Mouse (Mus musculus) right cerebral cortex, postnatal 4 days (tissue): ENCODE data around the gene Syt1.
A peak's percentile ranks its signal among the peaks of the same experiment; 100 is the strongest.

Source experiments
- DNase-seq: peaks from one replicate; pipeline ENCODE4 v3.0.0-alpha.2; 2022

Syt1 gene

DNA sequence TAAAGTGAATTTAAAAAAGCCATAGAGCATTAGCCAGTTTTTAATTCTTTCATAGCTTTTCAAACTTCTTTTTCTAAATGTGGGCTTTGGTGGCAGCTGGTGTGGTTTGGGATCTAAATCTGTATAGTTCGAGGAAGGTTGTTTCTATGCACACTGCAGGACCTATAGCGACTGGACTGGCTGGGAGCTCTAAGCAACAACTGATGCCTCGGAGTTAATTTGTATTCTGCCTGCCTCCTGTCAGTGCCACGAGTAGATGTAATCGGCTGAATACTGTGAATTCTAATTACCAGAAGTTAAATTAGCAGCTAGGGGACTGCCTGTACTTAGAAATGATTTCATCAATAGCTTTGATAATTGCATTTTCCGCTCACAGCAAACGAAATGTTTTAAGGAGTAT, 374.7 kb downstream of the Syt1 start:
- DNase-seq, result no peak

DNA sequence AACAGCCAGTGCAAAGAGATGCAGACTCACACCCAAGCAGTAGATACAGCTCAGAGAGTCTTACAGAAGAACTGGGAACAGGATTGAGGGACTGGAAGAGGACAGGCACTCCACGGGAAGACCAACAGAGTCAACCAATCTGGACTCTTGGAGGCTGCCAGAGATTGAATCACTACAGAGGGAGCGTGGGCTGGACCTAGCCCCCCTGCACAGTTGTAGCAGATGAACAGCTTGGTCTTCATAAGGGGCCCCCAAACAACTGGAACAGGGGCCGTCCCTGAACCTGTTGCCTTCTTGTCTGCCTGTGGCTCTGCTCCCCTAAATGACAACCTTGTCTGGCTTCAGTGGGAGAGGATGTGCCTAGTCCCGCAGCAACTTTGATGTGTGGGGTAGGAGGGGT, 375.2 kb downstream of the Syt1 start:
- no peak for DNase-seq

DNA sequence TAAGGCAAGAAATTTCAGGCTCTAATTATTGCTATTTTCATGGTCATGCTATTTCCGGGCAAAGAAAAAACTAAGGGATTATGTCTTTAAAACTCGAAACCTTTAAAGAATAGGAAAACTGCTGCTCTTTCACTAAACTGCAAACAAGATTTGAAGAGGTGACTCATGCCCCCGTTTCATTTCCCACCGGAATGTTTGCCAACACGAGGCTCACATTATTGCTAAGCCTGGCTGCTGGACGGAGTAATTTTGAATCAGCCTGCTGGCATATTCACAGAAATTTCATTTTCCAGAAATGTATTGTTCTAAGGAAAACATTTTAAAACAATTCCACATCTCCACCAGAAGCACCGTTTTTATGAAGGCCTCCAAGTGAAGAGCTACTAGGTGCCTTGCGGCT, 379.9 kb downstream of the Syt1 start:
- DNase-seq, result no peak

DNA sequence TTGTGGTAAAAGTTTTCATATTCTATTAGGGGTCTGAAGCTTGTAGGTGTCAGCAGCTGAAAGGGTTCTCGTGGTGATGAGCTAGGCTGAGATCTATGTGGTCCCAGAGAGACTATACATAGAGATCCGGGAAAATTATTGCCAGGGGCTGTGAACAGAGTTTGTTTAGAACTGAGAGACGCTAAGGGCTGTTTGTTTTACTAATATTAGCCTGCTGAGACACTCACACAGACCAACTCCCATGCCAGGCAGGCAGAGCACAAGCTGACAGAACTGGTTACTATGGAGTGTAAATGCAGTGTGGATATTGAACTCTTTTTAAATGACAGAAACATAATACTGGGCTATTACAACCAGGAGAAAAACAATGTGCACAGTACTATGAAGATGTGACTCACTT, 384.4 kb downstream of the Syt1 start:
- no peak for DNase-seq

- DNase-seq, result no peak
Measured at GRCm38 (mm10) chr10:108623002-108623401, 387.8 kb downstream of the Syt1 start.

GRCm38 (mm10) chr10:108619861-108620260, 390.9 kb downstream of the Syt1 start:
- no peak for DNase-seq

GRCm38 (mm10) chr10:108619217-108619616, 391.6 kb downstream of the Syt1 start:
- no peak for DNase-seq

DNA sequence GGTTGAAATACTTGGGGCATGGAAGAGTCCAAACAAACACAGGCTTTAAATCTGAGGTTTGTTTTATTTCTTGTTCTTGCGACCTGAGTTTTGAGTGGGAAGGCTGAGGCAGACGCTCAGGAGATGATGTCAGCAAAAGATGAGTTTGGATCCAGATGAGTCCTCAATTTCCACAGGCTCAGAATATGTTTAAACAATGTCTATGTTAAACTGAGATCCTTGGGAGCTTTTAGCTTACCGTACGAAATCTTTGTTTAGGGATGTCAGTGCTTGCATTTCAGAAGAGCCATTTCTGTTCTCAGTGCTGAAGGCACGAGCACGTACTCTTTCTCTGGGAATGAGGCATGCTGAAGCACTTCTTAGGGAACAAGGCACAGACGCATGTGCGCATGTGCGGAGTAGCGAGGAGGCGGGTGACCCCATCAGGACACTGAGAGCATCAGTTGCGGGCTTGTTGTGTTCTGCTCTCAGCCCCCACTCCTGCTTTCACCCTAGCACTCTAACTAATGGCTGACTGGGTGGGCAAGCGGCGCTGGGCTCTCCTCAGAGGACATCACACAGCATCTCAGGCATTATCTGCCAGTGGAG, 400.6 kb downstream of the Syt1 start:
- no peak for DNase-seq

DNA sequence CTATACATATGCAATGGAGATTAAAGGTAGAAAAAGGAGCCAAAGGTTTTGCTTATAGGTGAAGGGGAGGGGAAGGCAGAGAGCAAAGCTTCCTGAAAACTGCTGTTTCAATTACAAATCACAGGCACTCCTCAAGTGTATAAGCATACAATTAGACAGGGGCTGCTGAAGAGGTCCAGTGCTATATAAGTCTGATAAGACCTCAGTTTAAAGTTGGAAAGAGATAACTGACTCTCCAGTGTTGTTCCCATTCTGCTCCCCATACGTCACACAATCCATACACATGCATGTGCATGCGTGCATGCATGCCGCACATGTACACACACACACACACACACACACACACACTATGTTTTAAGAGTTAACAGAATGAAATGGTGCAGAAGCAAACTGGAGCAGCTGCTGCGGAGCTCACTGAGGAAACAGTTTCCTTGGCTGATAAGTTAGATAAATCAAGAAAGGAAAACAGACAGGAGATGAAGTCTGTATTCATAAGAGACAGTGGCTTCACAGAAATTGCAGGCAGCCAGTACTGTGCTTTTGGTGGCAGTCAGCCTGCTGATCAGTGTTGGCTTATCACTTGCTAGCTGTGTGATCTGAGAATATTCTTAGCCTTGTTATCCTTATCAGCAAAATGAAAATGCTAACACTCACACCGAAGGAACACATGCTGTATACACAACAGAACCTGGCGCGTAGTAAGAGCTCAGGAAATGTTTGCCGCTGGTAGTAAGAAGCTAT, 408.9 kb downstream of the Syt1 start:
- DNase-seq, result no peak

DNA sequence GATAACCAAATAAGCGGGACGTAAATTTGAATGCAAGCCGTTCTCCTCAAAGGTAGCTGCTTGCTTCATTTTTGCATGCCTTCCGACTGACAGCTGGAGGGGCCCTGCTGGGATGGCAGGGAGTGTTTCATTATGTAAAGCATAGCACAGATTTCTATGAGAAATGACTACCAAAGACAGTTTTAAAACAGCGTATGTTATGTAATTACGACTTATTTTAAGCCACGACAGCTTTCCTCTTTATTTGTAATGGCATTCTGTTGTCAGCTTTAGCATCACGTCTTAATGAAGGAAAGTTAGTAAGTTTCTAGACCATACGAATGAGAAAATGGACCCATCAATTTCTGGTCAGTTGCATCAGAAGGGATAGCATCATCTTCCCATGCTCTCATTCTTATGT, 410.1 kb downstream of the Syt1 start:
- DNase-seq, result peak; percentile 33

- DNase-seq, result no peak
Measured at GRCm38 (mm10) chr10:108597385-108597784, 413.4 kb downstream of the Syt1 start.

DNA sequence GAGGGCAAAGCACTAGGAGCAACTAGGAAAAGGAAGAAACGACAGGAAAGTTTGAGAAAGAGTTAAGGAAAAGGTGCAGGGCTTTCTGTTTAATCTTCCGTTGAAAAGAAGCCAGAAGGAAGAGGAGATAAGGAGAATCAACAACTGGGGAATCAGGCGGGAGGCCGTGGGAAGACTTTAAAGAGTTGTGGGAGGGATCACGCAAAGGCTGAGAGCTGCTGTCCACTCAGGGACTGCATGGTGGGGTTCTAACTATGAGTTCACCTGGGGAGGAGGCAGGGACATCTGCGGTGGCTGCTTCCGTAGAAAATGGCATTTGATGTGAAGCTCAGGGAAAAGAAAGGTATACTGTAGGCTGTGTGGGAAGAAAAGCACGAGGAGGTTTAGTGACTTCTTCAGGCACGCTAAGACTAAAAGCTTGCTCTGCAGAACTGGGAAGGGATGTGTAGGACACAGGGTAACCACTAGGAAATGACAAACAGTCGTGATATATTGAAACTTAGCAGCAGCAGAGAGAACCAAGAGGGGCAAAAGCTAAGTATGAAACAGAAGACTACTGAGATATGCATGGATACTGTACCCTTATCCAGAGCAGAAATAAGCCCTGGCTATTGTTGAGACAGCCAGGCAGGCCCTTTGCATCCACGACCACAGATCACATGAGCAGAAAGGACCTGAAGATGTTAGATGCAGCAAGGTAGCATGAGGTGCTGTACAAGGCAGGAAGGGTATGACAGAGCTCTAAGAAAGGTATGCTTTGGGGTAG, 414.4 kb downstream of the Syt1 start:
- no peak for DNase-seq

DNA sequence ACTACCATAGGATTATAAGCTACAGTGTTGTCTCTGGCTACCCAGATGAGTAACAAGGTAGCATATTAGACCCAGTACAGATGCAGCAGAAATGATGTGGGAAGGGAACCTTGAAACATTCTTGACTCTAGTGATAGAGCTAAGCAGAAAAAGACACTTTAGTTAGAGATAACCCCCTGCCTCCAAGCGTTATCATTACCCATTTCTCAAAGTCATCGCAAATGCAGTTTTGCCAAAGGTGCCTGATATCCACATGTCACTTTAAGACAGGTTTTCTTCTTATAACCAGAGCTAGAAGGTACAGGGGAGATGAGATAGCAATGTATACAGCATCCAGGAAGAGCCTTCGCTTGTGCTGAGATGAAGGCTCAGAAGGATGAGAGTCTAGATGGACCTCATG, 421.4 kb downstream of the Syt1 start:
- no peak for DNase-seq

DNA sequence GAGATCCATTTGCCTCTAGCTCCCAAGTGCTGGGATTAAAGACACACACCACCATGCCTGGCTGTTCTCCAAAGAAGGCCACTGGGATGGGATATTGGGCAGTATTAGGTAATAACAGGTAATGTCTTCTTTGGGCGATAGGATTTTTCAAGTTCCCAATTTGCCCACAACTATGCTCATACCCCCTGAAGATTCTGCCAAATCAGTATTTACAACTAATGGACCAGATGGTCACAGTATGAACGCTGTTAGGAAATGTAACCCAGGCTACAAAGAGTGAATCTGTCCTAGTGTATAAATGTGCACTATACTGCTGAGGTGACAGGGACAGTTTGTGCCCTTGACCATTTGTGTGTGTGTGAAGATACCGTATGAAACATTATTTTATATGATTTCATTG, 421.9 kb downstream of the Syt1 start:
- DNase-seq, result no peak

DNA sequence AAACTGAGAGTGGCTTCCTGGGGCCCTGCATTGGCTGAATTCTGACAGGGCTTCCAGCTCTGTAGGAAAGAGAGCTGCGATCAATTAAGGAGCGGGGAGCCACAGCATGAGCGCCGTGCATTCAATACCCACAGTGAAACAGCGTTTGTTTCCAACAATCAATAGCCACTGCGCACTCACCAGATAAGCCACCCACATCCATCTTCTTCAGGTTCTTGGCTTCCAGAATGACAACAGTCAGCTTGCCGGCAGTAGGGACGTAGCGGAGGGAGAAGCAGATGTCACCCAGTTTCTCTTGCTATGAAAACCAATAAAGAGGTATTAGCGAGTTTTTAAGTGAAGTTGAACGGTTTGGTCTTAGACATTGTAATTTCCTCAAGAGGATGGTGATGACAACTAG, 427.1 kb downstream of the Syt1 start:
- DNase-seq, result no peak

DNA sequence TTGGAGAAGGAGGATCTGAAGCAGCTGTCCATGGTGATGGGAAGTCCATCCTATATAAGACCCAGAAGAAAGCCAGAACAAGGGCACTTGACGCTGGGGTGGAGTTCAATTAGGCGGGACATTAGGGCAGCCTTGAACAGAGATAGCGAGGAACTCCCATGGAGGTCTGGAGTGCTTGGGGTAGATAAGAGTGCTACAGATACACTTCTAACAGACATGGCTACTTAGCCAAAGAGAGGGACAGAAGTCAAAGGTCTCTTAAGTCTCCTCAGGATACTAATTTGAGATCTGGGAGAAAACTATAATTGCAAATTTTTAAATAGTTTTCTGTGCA, 428.4 kb downstream of the Syt1 start:
- no peak for DNase-seq

GRCm38 (mm10) chr10:108581555-108582396, 429.0 kb downstream of the Syt1 start:
- DNase-seq, result no peak

GRCm38 (mm10) chr10:108580786-108581420, 429.9 kb downstream of the Syt1 start:
- no peak for DNase-seq

- no peak for DNase-seq
Measured at GRCm38 (mm10) chr10:108579396-108579795, 431.4 kb downstream of the Syt1 start.

DNA sequence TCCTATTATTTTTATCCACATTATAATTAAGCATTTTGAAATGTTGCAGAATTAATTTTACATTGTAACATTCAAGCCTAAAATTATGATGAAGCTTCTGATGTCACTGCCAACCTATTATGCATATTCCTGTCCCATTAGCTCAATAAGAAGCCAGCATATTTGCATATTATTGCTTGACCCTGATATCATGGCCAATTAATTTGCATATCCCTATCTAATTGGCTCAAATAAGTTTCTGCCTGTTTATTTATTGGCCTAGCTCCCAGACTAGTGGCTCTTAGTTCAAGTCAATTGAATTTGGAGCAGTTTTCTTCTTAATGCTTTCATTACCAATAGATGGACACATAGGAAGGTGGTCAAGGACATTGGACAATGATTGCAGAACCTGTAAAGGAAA, 433.2 kb downstream of the Syt1 start:
- no peak for DNase-seq

DNA sequence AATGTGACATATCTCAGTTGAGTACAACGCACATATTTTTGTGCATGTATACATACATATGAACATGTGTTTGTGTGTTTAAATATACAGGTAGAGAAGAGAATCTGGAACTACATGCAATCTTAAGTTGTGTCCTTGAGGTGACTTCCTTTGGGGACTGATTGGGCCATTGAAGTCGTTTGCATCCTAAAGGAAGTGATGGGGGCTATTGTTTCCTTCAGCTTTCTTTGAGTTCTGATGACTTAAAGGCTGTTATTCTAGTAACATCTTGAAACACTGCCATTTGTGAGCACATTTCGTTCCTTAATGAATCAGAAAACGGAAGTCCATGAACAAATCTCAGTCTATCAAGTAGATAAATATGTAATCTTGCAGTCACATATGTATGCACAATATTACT, 438.0 kb downstream of the Syt1 start:
- no peak for DNase-seq

GRCm38 (mm10) chr10:108571104-108571503, 439.7 kb downstream of the Syt1 start:
- DNase-seq, result no peak

DNA sequence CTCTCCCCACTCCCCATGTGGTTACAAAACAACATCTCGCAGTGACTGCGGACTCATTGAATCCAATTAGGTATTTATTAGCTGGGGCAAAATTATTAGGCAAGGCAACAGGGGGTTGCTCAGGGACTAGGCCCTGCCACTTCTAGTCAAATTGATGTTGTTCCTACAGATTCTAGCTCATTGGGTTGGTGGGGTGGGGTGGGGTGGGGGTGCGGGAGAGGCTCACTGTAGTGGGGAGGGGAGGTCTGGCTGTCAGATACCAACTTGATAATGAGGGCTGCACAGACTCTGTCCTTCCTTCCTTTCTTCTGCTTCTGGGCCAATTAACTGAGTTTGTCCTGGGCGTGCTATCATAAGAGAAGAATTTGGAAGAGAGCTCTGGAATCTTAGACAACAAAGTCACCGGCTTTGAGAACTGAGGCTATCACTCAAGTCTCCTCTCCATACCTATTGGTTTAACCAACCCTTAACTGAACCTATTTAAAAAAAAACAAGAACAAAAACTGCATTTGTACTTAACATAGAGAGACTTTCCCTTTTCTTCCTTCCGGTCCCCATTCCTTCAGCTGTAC, 441.1 kb downstream of the Syt1 start:
- DNase-seq, result no peak
